Mouse (Mus musculus): Measurements from ENCODE around the gene Sowahc. TPM values are rescaled to one million over a fixed set of nuclear protein-coding genes. Genes with fewer than 3 reads are reported as not detected.

Sowahc gene
- total and polyA plus RNA-seq, 3 experiments = 0.36 to 2.1 (median 1.5) TPM

DNA sequence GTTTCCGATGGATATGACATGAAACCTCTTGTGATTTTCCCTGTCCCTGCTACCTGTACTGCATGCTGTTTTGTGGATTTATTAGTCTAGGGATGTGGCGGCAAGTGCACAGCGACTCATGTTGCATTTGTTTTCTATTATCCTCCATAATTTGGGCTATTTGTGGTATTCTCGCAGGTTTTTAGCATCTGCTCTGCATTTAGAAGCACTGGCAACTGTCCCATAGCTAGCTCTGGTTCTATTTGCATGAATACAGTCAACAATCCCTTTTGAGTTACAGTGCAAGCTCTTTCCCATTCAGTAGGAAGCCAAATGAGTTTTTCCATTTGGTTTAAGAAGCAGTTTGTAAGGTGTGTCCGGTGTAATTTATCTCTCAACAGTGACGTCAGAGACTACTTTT lies 37.8 kb downstream of the Sowahc start:
- H3K4me1 ChIP-seq (ENCODE audit: insufficient read depth, low read depth, low read length) = no peaks in the 10 kb centered on the region
- TF ChIP-seq POLR2AphosphoS5 (IDR thresholded peaks at IDR 0.05; ENCODE audit: insufficient replicate concordance, low read depth, low read length) (no peak), TAL1 (conservative IDR thresholded peaks at IDR 0.05; ENCODE audit: low read depth, low read length) (no peak), CTCF (IDR thresholded peaks at IDR 0.05; ENCODE audit: low read depth, low read length) (no peak), GATA2 (IDR thresholded peaks at IDR 0.05; ENCODE audit: borderline replicate concordance, low read depth, low read length) (no peak), GATA1 (IDR thresholded peaks at IDR 0.05; ENCODE audit: borderline replicate concordance, low read length) (no peak)
- no peak overlapping the region for H3K4me3 ChIP-seq (ENCODE audit: low read depth, low read length)
- DNase-seq (ENCODE audit: low spot score) = no peak
- peaks cover 5% of the 10 kb centered on the region; the same call in 1 of the 2 replicates for H3K27me3 ChIP-seq (ENCODE audit: insufficient read depth, low read length)
- H3K9me3 ChIP-seq (replicated peaks) = no peaks in the 10 kb centered on the region
- H3K36me3 ChIP-seq (replicated peaks) = no peaks in the 10 kb centered on the region
- no peak for ATAC-seq (ENCODE audit: extremely low read depth, insufficient number of reproducible peaks, low FRiP score, poor library complexity, severe bottlenecking)

DNA sequence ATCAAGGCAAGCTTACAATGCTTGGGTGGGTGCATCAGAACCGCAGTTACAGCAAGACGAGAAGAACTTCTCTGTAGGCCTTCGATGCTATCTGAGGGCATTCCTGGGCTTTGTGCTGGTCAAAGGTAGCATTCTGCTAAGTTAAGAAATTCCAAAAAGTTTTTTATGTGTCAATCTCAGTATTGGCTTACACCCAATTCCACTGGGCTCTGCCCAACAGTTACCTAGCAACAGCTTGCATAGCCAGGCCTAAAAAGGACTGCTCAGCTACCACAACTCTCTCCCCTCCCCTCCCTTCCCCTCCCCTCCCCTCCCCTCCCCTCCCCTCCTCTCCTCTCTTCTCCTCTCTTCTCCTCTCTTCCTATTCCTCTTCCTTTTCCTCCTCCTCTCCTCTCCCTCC lies 39.9 kb downstream of the Sowahc start:
- no peak for DNase-seq (ENCODE audit: low spot score)
- no peak for ATAC-seq (ENCODE audit: extremely low read depth, insufficient number of reproducible peaks, low FRiP score, poor library complexity, severe bottlenecking)
- Histone ChIP-seq H3K36me3 (replicated peaks) (no peaks in the 10 kb centered on the region), H3K27me3 (ENCODE audit: insufficient read depth, low read length) (0 out of 2 replicates have a peak, but pooled peaks cover 2% of the 10 kb centered on the region), H3K4me1 (ENCODE audit: insufficient read depth, low read depth, low read length) (no peaks in the 10 kb centered on the region), H3K4me3 (ENCODE audit: low read depth, low read length) (no peak overlapping the region), H3K9me3 (replicated peaks) (no peaks in the 10 kb centered on the region)
- TF ChIP-seq GATA2 (IDR thresholded peaks at IDR 0.05; ENCODE audit: borderline replicate concordance, low read depth, low read length) = no peak

DNA sequence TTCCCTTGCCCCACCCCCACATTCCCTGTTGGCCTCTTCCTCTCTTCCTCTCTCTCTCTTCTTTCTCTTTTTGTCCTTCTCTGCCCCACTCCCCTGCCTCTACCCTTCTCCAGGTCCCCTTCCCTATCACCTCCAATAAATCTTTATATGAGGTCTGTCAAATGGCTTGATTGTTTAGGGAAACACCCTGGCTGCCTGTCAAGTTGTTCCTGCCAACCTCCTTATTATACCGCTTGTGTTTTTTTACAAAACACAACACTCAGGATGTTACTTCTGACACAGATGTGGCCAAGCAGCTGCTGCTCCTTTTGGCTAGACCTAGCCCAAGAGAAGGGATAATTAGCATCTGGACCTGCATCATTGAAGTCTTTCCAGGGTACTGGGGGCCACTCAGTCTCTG lies 40.3 kb downstream of the Sowahc start:
- Histone ChIP-seq H3K27me3 (ENCODE audit: insufficient read depth, low read length) (0 out of 2 replicates have a peak, but pooled peaks cover 2% of the 10 kb centered on the region), H3K4me1 (ENCODE audit: insufficient read depth, low read depth, low read length) (no peaks in the 10 kb centered on the region), H3K9me3 (replicated peaks) (no peaks in the 10 kb centered on the region), H3K4me3 (ENCODE audit: low read depth, low read length) (no peak overlapping the region), H3K36me3 (replicated peaks) (no peaks in the 10 kb centered on the region)
- ATAC-seq (ENCODE audit: extremely low read depth, insufficient number of reproducible peaks, low FRiP score, poor library complexity, severe bottlenecking) (no peak), DNase-seq (ENCODE audit: low spot score) (no peak)
- no peak for TF ChIP-seq CTCF (IDR thresholded peaks at IDR 0.05; ENCODE audit: low read depth, low read length)
- TF ChIP-seq POLR2AphosphoS5 (IDR thresholded peaks at IDR 0.05; ENCODE audit: insufficient replicate concordance, low read depth, low read length) = no peak
- no peak for TF ChIP-seq GATA2 (IDR thresholded peaks at IDR 0.05; ENCODE audit: borderline replicate concordance, low read depth, low read length)
- no peak for TF ChIP-seq TAL1 (conservative IDR thresholded peaks at IDR 0.05; ENCODE audit: low read depth, low read length)
- TF ChIP-seq GATA1 (IDR thresholded peaks at IDR 0.05; ENCODE audit: borderline replicate concordance, low read length) = no peak

DNA sequence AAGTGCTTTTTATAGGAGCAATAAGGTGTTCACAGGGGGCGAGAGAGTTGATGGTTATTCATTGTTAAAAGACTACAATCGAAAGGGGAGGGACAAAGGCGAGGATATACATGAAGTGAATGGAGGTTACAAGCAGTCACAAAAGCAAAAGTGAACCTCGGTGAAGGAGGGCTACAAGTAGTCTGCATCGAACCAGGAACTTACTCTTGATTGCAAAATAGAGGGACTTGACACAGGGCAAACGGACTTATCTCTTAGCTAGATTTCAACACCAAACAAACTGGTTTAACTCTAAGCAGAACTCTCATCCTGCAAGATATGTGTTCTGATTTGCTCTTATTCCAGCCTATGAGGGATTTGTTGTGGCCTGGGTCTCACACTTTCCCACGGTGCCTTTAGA lies 41.2 kb downstream of the Sowahc start:
- no peaks in the 10 kb centered on the region for H3K9me3 ChIP-seq (replicated peaks)
- ATAC-seq (ENCODE audit: extremely low read depth, insufficient number of reproducible peaks, low FRiP score, poor library complexity, severe bottlenecking) = no peak
- TF ChIP-seq POLR2AphosphoS5 (IDR thresholded peaks at IDR 0.05; ENCODE audit: insufficient replicate concordance, low read depth, low read length) = no peak
- no peak for TF ChIP-seq GATA2 (IDR thresholded peaks at IDR 0.05; ENCODE audit: borderline replicate concordance, low read depth, low read length)
- no peak for TF ChIP-seq GATA1 (IDR thresholded peaks at IDR 0.05; ENCODE audit: borderline replicate concordance, low read length)
- TF ChIP-seq TAL1 (conservative IDR thresholded peaks at IDR 0.05; ENCODE audit: low read depth, low read length) = no peak
- H3K36me3 ChIP-seq (replicated peaks) = no peaks in the 10 kb centered on the region
- no peak for DNase-seq (ENCODE audit: low spot score)
- 0 out of 2 replicates have a peak, but pooled peaks cover 2% of the 10 kb centered on the region for H3K27me3 ChIP-seq (ENCODE audit: insufficient read depth, low read length)
- no peak overlapping the region for H3K4me3 ChIP-seq (ENCODE audit: low read depth, low read length)
- H3K4me1 ChIP-seq (ENCODE audit: insufficient read depth, low read depth, low read length) = no peaks in the 10 kb centered on the region

DNA sequence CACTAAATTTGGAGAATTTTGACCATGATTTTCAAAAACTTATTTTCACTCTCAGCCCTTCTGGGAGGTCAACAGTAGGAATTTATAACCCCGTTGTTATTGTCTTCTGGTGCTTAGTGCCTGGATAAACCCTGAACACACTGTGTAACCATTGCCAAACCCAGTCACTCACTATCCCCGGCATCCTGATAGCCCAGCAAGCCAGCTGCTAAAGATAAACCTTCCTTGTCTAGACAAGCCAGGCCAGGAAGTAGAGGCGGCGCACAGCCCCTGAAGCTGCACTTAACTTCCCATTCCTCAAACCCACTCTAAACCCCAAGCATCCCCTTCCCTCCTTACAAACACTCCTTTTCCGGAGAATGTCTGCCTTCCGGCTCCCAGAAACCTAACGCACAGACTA lies 43.3 kb downstream of the Sowahc start:
- no peak for ATAC-seq (ENCODE audit: extremely low read depth, insufficient number of reproducible peaks, low FRiP score, poor library complexity, severe bottlenecking)
- Histone ChIP-seq H3K4me3 (ENCODE audit: low read depth, low read length) (no peak overlapping the region), H3K36me3 (replicated peaks) (no peaks in the 10 kb centered on the region), H3K9me3 (replicated peaks) (no peaks in the 10 kb centered on the region), H3K27me3 (ENCODE audit: insufficient read depth, low read length) (0 out of 2 replicates have a peak, but pooled peaks cover 2% of the 10 kb centered on the region), H3K4me1 (ENCODE audit: insufficient read depth, low read depth, low read length) (no peaks in the 10 kb centered on the region)
- no peak for DNase-seq (ENCODE audit: low spot score)
- TF ChIP-seq GATA2 (IDR thresholded peaks at IDR 0.05; ENCODE audit: borderline replicate concordance, low read depth, low read length) (no peak), POLR2AphosphoS5 (IDR thresholded peaks at IDR 0.05; ENCODE audit: insufficient replicate concordance, low read depth, low read length) (no peak), GATA1 (IDR thresholded peaks at IDR 0.05; ENCODE audit: borderline replicate concordance, low read length) (no peak), CTCF (IDR thresholded peaks at IDR 0.05; ENCODE audit: low read depth, low read length) (no peak), TAL1 (conservative IDR thresholded peaks at IDR 0.05; ENCODE audit: low read depth, low read length) (no peak)

DNA sequence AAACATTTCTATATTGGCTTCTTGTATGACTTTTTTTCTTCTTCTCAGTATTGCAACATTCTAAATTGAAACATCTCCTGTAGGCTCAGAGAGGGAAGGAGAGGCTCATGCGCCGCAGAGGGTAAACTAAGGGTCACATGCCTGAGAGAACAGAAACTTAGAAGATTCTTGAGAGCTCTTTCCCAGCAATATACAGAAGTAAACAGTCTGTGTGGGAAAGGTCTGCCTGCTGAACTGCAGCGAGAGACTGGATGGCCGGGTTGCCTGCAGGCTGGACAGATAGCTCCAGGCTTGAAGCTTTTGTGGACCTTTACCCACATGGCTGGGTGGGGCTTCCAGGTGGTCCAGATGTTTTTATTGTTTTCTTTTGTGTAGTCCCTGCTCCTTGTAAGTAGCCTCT lies 43.9 kb downstream of the Sowahc start:
- ATAC-seq (ENCODE audit: extremely low read depth, insufficient number of reproducible peaks, low FRiP score, poor library complexity, severe bottlenecking) = no peak

More for the DNA sequence above, 43.9 kb downstream of the Sowahc start:
- no peak for TF ChIP-seq CTCF (IDR thresholded peaks at IDR 0.05; ENCODE audit: low read depth, low read length)
- no peak for TF ChIP-seq POLR2AphosphoS5 (IDR thresholded peaks at IDR 0.05; ENCODE audit: insufficient replicate concordance, low read depth, low read length)
- TF ChIP-seq TAL1 (conservative IDR thresholded peaks at IDR 0.05; ENCODE audit: low read depth, low read length) = no peak
- TF ChIP-seq GATA2 (IDR thresholded peaks at IDR 0.05; ENCODE audit: borderline replicate concordance, low read depth, low read length) = no peak
- TF ChIP-seq GATA1 (IDR thresholded peaks at IDR 0.05; ENCODE audit: borderline replicate concordance, low read length) = no peak
- no peak overlapping the region for H3K4me3 ChIP-seq (ENCODE audit: low read depth, low read length)
- H3K9me3 ChIP-seq (replicated peaks) = no peaks in the 10 kb centered on the region
- H3K4me1 ChIP-seq (ENCODE audit: insufficient read depth, low read depth, low read length) = no peaks in the 10 kb centered on the region
- 0 out of 2 replicates have a peak, but pooled peaks cover 2% of the 10 kb centered on the region for H3K27me3 ChIP-seq (ENCODE audit: insufficient read depth, low read length)
- no peaks in the 10 kb centered on the region for H3K36me3 ChIP-seq (replicated peaks)
- DNase-seq (ENCODE audit: low spot score) = no peak
